Mouse (Mus musculus): ENCODE data around the gene Pitpnm2. TPM values are rescaled to one million over a fixed set of nuclear protein-coding genes. Genes with fewer than 3 reads are reported as not detected.

Pitpnm2 gene
- polyA plus RNA-seq, 1 experiment from 2014 or later: 9.2 TPM

DNA sequence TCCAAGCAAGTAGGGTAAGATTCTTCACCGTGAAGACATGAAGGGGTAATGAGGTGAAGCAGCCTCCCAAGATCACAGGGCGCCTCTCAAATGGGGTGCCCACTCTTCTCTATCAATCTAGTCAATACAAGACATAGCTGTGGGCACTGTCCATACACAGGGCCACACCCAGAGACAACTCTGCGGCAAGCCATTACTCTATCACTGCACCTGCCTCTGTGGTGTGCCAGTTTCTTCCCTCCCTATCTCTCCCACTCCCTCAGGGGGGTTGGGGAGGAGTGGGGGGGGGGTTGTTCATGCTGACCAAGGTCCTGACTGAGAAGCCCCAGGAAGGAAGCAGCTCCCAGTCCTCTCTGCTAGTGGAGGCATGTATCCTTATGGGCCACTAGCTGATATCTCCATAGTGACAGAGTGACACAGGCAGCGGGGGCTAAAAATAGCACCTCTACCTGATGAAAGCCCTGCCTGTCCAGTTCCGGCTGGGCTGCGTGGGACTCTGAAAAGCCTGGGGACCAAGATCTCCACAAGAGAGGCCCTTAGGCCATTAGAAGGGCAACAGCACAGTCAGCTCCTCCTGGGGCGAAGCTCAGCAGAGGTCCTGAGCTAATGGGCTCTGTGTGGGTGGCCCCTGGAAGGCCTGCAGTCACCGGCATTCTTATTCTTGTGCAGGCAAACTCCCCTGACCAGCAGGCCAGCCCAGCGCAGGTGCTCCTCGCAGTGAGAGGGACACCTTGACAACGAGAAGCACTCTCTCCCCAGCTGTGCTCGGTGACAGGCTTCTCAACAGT is 15.5 kb downstream of the Pitpnm2 start:
- no peak overlapping the region for H3K9ac ChIP-seq (replicated peaks; ENCODE audit: low read depth)
- no peak for TF ChIP-seq EP300 (IDR thresholded peaks at IDR 0.05)
- no peak for TF ChIP-seq CTCF (IDR thresholded peaks at IDR 0.05)
- peak; percentile 57 for DNase-seq (ENCODE audit: low spot score)
- no peaks in the 10 kb centered on the region for H3K36me3 ChIP-seq (ENCODE audit: insufficient read depth, low read length)
- 43% methylated on average over 12 of the region's 12 CpGs for WGBS
- H3K4me2 ChIP-seq (replicated peaks; ENCODE audit: low read depth, low read length): no peak overlapping the region
- H3K9me3 ChIP-seq (ENCODE audit: low read length): no peaks in the 10 kb centered on the region
- ATAC-seq: peak; percentile 70
- peaks cover 5% of the 10 kb centered on the region; the same call in 1 of the 2 replicates for H3K4me1 ChIP-seq (ENCODE audit: insufficient read depth, low read depth, low read length)
- no peak overlapping the region for H3K4me3 ChIP-seq (ENCODE audit: low read depth, low read length)
- H3K27me3 ChIP-seq (replicated peaks; ENCODE audit: insufficient read depth, low read length): no peaks in the 10 kb centered on the region
- H3K27ac ChIP-seq (ENCODE audit: low read length): no peak overlapping the region

DNA sequence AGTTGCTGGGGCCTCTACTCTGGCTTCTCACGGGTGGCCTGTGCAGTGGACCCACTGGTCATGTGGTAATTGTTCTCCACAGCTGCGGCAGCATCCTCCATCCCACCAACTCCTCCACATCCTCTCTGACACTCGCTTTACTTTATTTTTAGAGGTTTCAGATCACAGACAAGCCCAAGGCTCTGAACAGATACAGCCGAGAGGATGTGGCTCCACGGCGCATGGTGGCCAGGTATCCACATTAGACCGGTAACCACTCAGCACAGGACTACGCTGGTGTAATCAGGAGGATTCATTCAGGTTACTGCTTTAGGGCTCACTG is 16.5 kb downstream of the Pitpnm2 start:
- no peak for DNase-seq (ENCODE audit: low spot score)
- 66% methylated on average over 8 of the region's 8 CpGs for WGBS
- no peak overlapping the region for H3K9ac ChIP-seq (replicated peaks; ENCODE audit: low read depth)
- H3K4me3 ChIP-seq (ENCODE audit: low read depth, low read length): no peak overlapping the region
- H3K27me3 ChIP-seq (replicated peaks; ENCODE audit: insufficient read depth, low read length): no peaks in the 10 kb centered on the region
- no peak overlapping the region for H3K4me2 ChIP-seq (replicated peaks; ENCODE audit: low read depth, low read length)
- no peak for ATAC-seq
- H3K4me1 ChIP-seq (ENCODE audit: insufficient read depth, low read depth, low read length): peaks cover 5% of the 10 kb centered on the region; the same call in 1 of the 2 replicates
- no peak overlapping the region for H3K27ac ChIP-seq (ENCODE audit: low read length)
- TF ChIP-seq CTCF (IDR thresholded peaks at IDR 0.05): no peak
- no peak for TF ChIP-seq EP300 (IDR thresholded peaks at IDR 0.05)
- H3K9me3 ChIP-seq (ENCODE audit: low read length): no peaks in the 10 kb centered on the region
- no peaks in the 10 kb centered on the region for H3K36me3 ChIP-seq (ENCODE audit: insufficient read depth, low read length)

DNA sequence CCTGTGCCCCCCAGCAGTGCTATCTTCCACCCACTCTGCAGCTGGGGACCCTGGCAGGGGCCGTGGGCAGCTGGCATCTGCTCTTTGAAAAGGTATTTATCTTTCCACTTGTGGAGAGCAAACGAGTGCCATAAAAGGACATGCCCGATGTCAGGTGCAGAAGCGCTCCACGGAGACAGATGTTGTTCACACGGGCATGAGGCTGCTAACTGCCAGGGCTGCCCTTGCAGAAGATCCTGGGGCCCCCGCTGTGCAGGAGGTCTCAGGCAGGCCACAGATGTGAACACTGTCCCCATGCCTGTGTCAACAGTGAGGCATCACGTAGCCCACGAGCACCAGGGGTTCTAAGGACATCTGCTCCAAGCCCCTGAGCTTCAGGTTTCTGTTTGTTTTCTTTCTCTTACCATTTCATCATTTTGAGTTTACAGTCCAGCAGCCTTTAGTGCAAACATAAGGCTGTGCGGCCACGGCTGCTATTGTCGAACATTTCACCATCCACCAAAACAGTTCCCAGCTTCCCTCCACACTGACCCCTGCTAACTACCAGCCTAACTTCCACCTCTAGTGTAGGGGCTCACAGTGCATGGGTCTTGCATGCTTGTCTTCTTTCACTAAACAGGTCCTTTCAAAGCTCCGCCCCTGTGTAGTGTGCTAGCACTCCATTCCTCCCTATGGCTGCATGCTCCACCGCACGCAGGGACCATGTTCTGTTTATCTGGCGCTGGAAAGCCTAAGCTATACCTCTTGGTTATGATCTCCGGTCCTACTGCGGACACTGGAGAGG is 17.0 kb downstream of the Pitpnm2 start:
- ATAC-seq: no peak; the same call in 1 of the 2 replicates
- no peak for DNase-seq (ENCODE audit: low spot score)
- TF ChIP-seq CTCF (IDR thresholded peaks at IDR 0.05): no peak
- no peak for TF ChIP-seq EP300 (IDR thresholded peaks at IDR 0.05)
- Histone ChIP-seq H3K27me3 (replicated peaks; ENCODE audit: insufficient read depth, low read length) (no peaks in the 10 kb centered on the region), H3K4me2 (replicated peaks; ENCODE audit: low read depth, low read length) (no peak overlapping the region), H3K9ac (replicated peaks; ENCODE audit: low read depth) (no peak overlapping the region), H3K36me3 (ENCODE audit: insufficient read depth, low read length) (no peaks in the 10 kb centered on the region), H3K9me3 (ENCODE audit: low read length) (no peaks in the 10 kb centered on the region), H3K4me3 (ENCODE audit: low read depth, low read length) (no peak overlapping the region), H3K27ac (ENCODE audit: low read length) (no peak overlapping the region), H3K4me1 (ENCODE audit: insufficient read depth, low read depth, low read length) (peaks cover 5% of the 10 kb centered on the region; the same call in 1 of the 2 replicates)
- WGBS: 36% methylated on average over 18 of the region's 18 CpGs

DNA sequence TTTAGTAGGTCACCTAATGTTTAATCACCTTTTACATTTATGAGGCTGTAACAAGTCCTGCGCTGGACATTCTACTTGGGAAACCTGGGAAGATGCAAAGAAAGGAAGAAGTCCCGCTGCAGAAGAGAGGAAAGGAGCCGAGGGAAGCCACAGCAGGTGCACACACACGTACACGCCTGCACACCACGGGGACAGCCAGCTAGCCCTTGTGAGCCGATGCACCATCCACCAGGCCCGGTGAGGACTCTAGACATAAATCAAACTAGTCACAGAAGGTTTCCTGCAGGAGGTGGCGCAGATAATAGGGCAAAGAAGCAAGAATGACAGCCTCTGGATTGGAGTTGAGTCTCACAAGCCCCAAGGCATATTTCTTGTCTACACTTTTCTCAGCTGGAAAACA is 19.1 kb downstream of the Pitpnm2 start:
- WGBS: 76% methylated on average over 9 of the region's 9 CpGs
- TF ChIP-seq CTCF (IDR thresholded peaks at IDR 0.05) (no peak), EP300 (IDR thresholded peaks at IDR 0.05) (no peak)
- DNase-seq (ENCODE audit: low spot score) (no peak), ATAC-seq (no peak)
- H3K36me3 ChIP-seq (ENCODE audit: insufficient read depth, low read length): no peaks in the 10 kb centered on the region
- H3K9ac ChIP-seq (replicated peaks; ENCODE audit: low read depth): no peak overlapping the region
- no peaks in the 10 kb centered on the region for H3K27me3 ChIP-seq (replicated peaks; ENCODE audit: insufficient read depth, low read length)
- H3K4me1 ChIP-seq (ENCODE audit: insufficient read depth, low read depth, low read length): peaks cover 9% of the 10 kb centered on the region; the same call in 1 of the 2 replicates
- H3K4me2 ChIP-seq (replicated peaks; ENCODE audit: low read depth, low read length): no peak overlapping the region
- no peak overlapping the region for H3K27ac ChIP-seq (ENCODE audit: low read length)
- no peaks in the 10 kb centered on the region for H3K9me3 ChIP-seq (ENCODE audit: low read length)
- no peak overlapping the region for H3K4me3 ChIP-seq (ENCODE audit: low read depth, low read length)

DNA sequence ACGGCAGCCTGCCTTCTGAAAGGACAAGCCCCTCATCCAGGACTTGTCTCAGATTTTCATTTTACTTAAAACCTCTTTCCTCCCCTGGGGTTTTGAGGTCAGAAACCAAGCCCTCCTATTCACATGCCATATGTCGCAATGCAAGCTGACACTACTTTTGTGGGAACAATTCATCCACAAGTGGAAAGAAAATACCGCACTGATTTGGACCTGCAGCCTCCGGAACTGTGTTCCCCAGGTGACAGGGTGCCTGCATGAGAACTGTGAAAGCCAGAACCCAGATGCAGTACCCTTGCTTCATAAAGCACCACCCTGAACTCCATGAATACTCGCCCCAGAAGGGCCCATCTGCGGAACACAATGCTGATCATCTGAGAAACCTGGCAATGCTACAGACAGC is 22.4 kb downstream of the Pitpnm2 start:
- 29% methylated on average over 6 of the region's 6 CpGs for WGBS
- Histone ChIP-seq H3K9me3 (ENCODE audit: low read length) (no peaks in the 10 kb centered on the region), H3K4me1 (ENCODE audit: insufficient read depth, low read depth, low read length) (peaks cover 15% of the 10 kb centered on the region; the same call in 1 of the 2 replicates), H3K36me3 (ENCODE audit: insufficient read depth, low read length) (no peaks in the 10 kb centered on the region; the same call in 1 of the 2 replicates), H3K4me2 (replicated peaks; ENCODE audit: low read depth, low read length) (no peak overlapping the region), H3K27ac (ENCODE audit: low read length) (0 out of 2 replicates have a peak overlapping the region, but pooled peaks have one; percentile 8), H3K4me3 (ENCODE audit: low read depth, low read length) (no peak overlapping the region), H3K9ac (replicated peaks; ENCODE audit: low read depth) (no peak overlapping the region), H3K27me3 (replicated peaks; ENCODE audit: insufficient read depth, low read length) (no peaks in the 10 kb centered on the region)
- DNase-seq (ENCODE audit: low spot score): no peak
- TF ChIP-seq EP300 (IDR thresholded peaks at IDR 0.05) (peak; percentile 22; the same call in 1 of the 2 replicates), CTCF (IDR thresholded peaks at IDR 0.05) (no peak)
- 0 out of 2 replicates have a peak, but pooled peaks have one; percentile 32 for ATAC-seq

DNA sequence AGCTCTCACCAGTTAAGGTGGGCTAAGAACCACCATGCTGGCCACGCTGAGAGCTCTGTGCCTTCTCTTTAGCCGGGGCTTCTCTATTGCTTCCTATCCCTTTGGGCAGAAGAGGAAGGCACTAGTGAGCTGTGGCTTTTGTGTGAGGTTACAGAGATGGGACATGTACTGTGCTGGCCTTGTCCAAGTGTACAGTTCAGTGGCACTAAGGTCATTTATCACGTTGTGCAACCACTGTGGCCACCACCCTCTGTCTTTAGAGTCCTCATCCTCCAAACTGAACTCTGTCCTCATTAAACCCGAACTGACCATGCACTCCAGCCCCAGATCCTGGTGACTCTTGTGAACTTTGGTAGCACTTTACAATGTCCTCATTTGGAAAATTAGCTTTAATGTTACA is 23.1 kb downstream of the Pitpnm2 start:
- no peaks in the 10 kb centered on the region for H3K27me3 ChIP-seq (replicated peaks; ENCODE audit: insufficient read depth, low read length)
- no peaks in the 10 kb centered on the region; the same call in 1 of the 2 replicates for H3K36me3 ChIP-seq (ENCODE audit: insufficient read depth, low read length)
- H3K9me3 ChIP-seq (ENCODE audit: low read length): no peaks in the 10 kb centered on the region
- H3K4me2 ChIP-seq (replicated peaks; ENCODE audit: low read depth, low read length): no peak overlapping the region
- no peak for TF ChIP-seq EP300 (IDR thresholded peaks at IDR 0.05)
- no peak for TF ChIP-seq CTCF (IDR thresholded peaks at IDR 0.05)
- H3K27ac ChIP-seq (ENCODE audit: low read length): no peak overlapping the region
- peaks cover 20% of the 10 kb centered on the region; the same call in 1 of the 2 replicates for H3K4me1 ChIP-seq (ENCODE audit: insufficient read depth, low read depth, low read length)
- DNase-seq (ENCODE audit: low spot score) (no peak), ATAC-seq (0 out of 2 replicates have a peak, but pooled peaks have one; percentile 14)
- H3K4me3 ChIP-seq (ENCODE audit: low read depth, low read length): no peak overlapping the region
- no peak overlapping the region for H3K9ac ChIP-seq (replicated peaks; ENCODE audit: low read depth)
- WGBS: 70% methylated on average over 4 of the region's 4 CpGs

Measured in lung, postnatal 0 days (tissue).